Mouse (Mus musculus) forebrain, embryonic 16.5 days (tissue): Measurements from ENCODE around the gene Ttc28. TPM values are rescaled to one million over a fixed set of nuclear protein-coding genes. Genes with fewer than 3 reads are reported as not detected.

Source experiments
- ATAC-seq: fragments of 200-750 bp; cut with Nextera tagmentation; 2 replicates; pipeline ENCODE4 v1.8.0; 2017; ENCODE audit warnings: mild to moderate bottlenecking, moderate library complexity
- H3K27ac ChIP-seq: fragments of 300-500 bp; sonication (generic); 2 replicates; pipeline ENCODE4 v1.5.1; 2014; ENCODE audit warnings: low read length, control low read depth
- H3K27me3 ChIP-seq: fragments of 300-500 bp; sonication (generic); replicated peaks from 2 replicates; pipeline ENCODE4 v1.6.1; 2014; ENCODE audit warnings: low read length; ENCODE audit not compliant: control insufficient read depth, insufficient read depth
- H3K36me3 ChIP-seq: fragments of 300-500 bp; sonication (generic); 2 replicates; pipeline ENCODE4 v1.6.1; 2014; ENCODE audit not compliant: control insufficient read depth, insufficient read depth
- H3K4me1 ChIP-seq: fragments of 300-500 bp; sonication (generic); replicated peaks from 2 replicates; pipeline ENCODE4 v1.6.1; 2014; ENCODE audit warnings: low read length; ENCODE audit not compliant: control insufficient read depth, insufficient read depth
- H3K4me2 ChIP-seq: fragments of 300-500 bp; sonication (generic); 2 replicates; pipeline ENCODE4 v1.6.1; 2014; ENCODE audit warnings: mild to moderate bottlenecking, low read length, control low read depth
- H3K4me3 ChIP-seq: fragments of 300-500 bp; sonication (generic); replicated peaks from 2 replicates; pipeline ENCODE4 v1.5.1; 2014; ENCODE audit warnings: mild to moderate bottlenecking, low read length, control low read depth
- H3K9ac ChIP-seq: fragments of 300-500 bp; sonication (generic); replicated peaks from 2 replicates; pipeline ENCODE4 v1.6.1; 2014; ENCODE audit warnings: low read depth, low read length, control low read depth
- H3K9me3 ChIP-seq: fragments of 300-500 bp; sonication (generic); 2 replicates; pipeline ENCODE4 v1.6.1; 2016; ENCODE audit warnings: low read length; ENCODE audit not compliant: control insufficient read depth
- WGBS: fragments of 180-500 bp; shearing (Covaris S2); extraction: QIAGEN DNeasy Blood & Tissue Kit; methylation state at CpG from one replicate; pipeline ENCODE4 v1.1.7; 2014; 5-methylcytosine and 5-hydroxymethylcytosine counted together
- polyA plus RNA-seq: library from polyadenylated mRNA; unstranded; fragments of >200 nt; fragmentation: Nextera tagmentation; extraction: Ambion mirVana; gene quantifications from 2 replicates; pipeline ENCODE4 v1.2.1, GENCODE M21; 2015

Gene Ttc28
- polyA plus RNA-seq, 1 experiment from 2014 or later: 40.5 TPM

DNA sequence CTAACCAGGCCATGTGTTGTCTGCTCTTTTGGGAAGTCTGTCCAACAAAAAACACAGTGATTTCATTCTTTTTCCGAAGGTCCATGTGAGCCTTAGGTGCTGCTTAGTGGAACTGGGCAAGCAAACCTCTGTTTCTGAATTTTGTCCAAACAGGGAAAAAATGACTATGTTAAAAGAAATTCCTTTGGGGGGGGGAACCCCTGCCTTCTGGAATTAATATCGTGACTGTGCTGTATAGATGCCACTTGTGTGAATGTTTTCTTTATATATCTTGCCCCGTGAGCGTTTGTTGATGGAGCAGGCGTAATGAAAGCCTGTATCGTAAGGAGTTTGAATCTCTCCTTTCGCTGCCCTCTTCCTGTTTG lies 127.5 kb downstream of the Ttc28 start:
- WGBS: 60% methylated on average over 7 of the region's 7 CpGs
- peaks cover 45% of the 10 kb centered on the region for H3K4me1 ChIP-seq
- no peak overlapping the region for H3K9ac ChIP-seq
- H3K4me3 ChIP-seq: no peak overlapping the region
- no peak for ATAC-seq
- H3K36me3 ChIP-seq: no peaks in the 10 kb centered on the region
- H3K4me2 ChIP-seq: no peak overlapping the region
- H3K27me3 ChIP-seq: no peaks in the 10 kb centered on the region
- H3K27ac ChIP-seq: peak overlapping the region; percentile 88
- no peaks in the 10 kb centered on the region for H3K9me3 ChIP-seq

DNA sequence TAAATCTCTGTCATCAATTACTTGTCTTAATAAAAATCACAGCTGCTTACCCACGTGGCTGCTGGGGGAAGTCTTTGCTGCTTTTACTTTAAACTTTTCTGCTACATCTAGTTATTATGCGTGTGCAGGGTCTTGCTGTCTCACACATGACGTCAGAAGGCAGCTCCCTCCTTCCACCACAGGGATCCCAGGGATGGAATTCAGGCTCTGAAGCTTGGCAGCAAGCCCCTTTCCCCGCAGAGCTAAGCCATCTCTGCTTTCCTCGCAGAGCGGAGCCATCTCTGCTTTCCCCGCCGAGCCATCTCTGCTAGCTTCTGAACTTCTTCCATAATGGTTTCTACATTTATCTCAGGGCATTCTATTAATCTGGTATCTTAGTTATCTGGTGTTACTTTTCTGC lies 128.3 kb downstream of the Ttc28 start:
- Histone ChIP-seq H3K9me3 (no peaks in the 10 kb centered on the region), H3K4me2 (no peak overlapping the region), H3K27me3 (no peaks in the 10 kb centered on the region), H3K9ac (no peak overlapping the region), H3K27ac (peak overlapping the region; percentile 35), H3K4me3 (no peak overlapping the region), H3K36me3 (no peaks in the 10 kb centered on the region), H3K4me1 (peaks cover 52% of the 10 kb centered on the region)
- ATAC-seq: no peak
- WGBS: 30% methylated on average over 8 of the region's 8 CpGs

DNA sequence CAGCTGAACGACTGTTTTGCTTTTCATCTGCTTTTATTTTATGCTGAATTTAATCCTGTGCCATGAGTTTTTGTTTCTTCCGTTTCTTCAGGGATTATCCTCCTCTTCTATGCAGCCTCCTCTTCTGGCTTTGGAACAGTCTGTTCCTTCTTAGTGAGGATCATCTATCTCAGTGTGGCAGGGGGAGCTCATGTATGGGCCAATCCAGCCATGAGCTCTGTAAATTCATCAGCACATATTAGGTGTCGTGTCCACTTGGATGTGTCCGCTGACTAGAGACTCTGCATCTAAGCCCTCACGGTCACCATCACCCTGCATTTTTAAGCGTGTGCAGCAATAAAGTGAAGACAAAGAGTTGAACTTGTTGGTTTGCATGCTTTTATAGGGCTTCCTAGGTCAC lies 128.8 kb downstream of the Ttc28 start:
- no peak overlapping the region for H3K4me3 ChIP-seq
- ATAC-seq: no peak
- 79% methylated on average over 6 of the region's 6 CpGs for WGBS
- H3K27me3 ChIP-seq: no peaks in the 10 kb centered on the region
- H3K27ac ChIP-seq: no peak overlapping the region
- H3K9me3 ChIP-seq: no peaks in the 10 kb centered on the region
- no peak overlapping the region for H3K4me2 ChIP-seq
- no peak overlapping the region for H3K9ac ChIP-seq
- peaks cover 55% of the 10 kb centered on the region for H3K4me1 ChIP-seq
- no peaks in the 10 kb centered on the region for H3K36me3 ChIP-seq

DNA sequence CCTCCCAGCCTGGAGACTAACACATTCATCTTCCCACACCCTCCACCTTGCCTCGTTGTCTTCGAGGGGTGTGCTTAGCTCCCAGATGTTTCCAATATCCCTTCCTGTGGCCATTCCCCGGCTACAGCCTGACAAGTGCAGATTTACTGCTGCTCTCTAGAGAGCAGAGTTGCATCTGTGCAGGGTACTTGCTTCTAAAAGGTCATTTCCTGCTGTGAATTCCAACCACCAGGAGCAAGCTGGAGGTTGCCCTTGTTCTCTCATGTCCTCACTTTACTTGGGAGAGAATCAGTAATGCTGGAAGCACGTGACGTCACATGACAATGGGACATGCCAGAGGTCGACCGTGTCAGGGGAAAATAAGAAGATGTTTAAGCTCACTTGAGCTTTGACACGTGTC lies 131.7 kb downstream of the Ttc28 start:
- Histone ChIP-seq H3K4me3 (no peak overlapping the region), H3K4me1 (peaks cover 54% of the 10 kb centered on the region), H3K4me2 (no peak overlapping the region), H3K9me3 (no peaks in the 10 kb centered on the region), H3K27me3 (no peaks in the 10 kb centered on the region), H3K27ac (no peak overlapping the region), H3K9ac (no peak overlapping the region), H3K36me3 (no peaks in the 10 kb centered on the region)
- ATAC-seq: no peak
- WGBS: 70% methylated on average over 8 of the region's 8 CpGs

GRCm38 (mm10) chr5:111012064-111012463 lies 132.5 kb downstream of the Ttc28 start:
- Histone ChIP-seq H3K4me1 (peaks cover 46% of the 10 kb centered on the region), H3K4me2 (no peak overlapping the region), H3K27ac (no peak overlapping the region), H3K9me3 (no peaks in the 10 kb centered on the region), H3K9ac (no peak overlapping the region), H3K4me3 (no peak overlapping the region), H3K36me3 (no peaks in the 10 kb centered on the region), H3K27me3 (no peaks in the 10 kb centered on the region)
- ATAC-seq: no peak
- 79% methylated on average over 11 of the region's 11 CpGs for WGBS

GRCm38 (mm10) chr5:111012587-111012986 lies 133.0 kb downstream of the Ttc28 start:
- Histone ChIP-seq H3K27ac (no peak overlapping the region), H3K36me3 (no peaks in the 10 kb centered on the region), H3K9me3 (no peaks in the 10 kb centered on the region), H3K4me3 (no peak overlapping the region), H3K9ac (no peak overlapping the region), H3K4me2 (no peak overlapping the region), H3K27me3 (no peaks in the 10 kb centered on the region), H3K4me1 (peaks cover 45% of the 10 kb centered on the region)
- WGBS: 72% methylated on average over 7 of the region's 7 CpGs
- ATAC-seq: no peak

- no peak overlapping the region for H3K9ac ChIP-seq
- H3K27ac ChIP-seq: peak overlapping the region; percentile 59
- no peak overlapping the region for H3K4me2 ChIP-seq
- no peaks in the 10 kb centered on the region for H3K36me3 ChIP-seq
- ATAC-seq: peak; percentile 70
- H3K27me3 ChIP-seq: no peaks in the 10 kb centered on the region
- no peaks in the 10 kb centered on the region for H3K9me3 ChIP-seq
- no peak overlapping the region for H3K4me3 ChIP-seq
- 13% methylated on average over 4 of the region's 4 CpGs for WGBS
- peaks cover 51% of the 10 kb centered on the region for H3K4me1 ChIP-seq
These were observed 135.4 kb downstream of the Ttc28 start for GRCm38 (mm10) chr5:111014960-111015359.

DNA sequence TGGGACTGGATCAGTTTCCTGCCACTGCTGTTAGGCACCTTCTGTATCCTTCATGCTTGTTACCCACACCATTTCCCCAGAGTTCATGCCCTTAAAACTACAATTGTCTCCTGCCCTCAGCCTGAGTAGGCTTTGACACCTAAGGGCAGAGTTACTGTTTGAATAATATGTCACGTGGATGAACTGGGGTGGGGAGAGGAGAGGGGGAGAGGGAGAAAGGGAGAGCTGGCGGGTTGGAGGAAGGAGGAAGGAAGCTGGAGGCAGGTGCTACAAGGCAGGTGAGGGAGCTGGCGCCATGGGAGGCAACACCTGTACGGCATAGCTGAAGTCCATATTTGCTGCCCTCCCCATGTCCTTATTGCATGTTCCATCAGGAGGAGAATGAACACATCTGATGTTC lies 137.7 kb downstream of the Ttc28 start:
- Histone ChIP-seq H3K4me3 (no peak overlapping the region), H3K27me3 (no peaks in the 10 kb centered on the region), H3K4me2 (no peak overlapping the region), H3K9me3 (no peaks in the 10 kb centered on the region), H3K27ac (no peak overlapping the region), H3K9ac (no peak overlapping the region), H3K36me3 (no peaks in the 10 kb centered on the region), H3K4me1 (peaks cover 51% of the 10 kb centered on the region)
- WGBS: 72% methylated on average over 4 of the region's 4 CpGs
- ATAC-seq: no peak

DNA sequence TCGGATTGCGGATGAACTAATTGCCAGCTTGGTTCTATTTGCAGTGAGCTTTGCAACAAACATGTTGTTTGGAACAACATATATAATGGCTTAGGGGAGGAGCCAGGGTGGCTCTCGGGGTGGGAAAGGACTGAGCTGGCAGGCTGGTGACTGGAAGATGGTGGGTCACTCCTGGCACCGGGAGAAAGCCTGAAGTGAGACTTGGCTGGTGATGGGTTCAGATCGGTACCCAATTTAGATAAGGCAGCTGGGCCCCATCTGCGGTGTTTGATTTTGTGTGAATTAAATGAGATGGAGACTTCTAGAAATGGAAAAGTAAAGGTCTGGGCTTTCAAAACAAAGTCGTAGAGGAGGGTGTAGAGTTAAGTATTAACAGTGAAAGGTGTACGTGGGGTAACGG lies 142.7 kb downstream of the Ttc28 start:
- no peaks in the 10 kb centered on the region for H3K36me3 ChIP-seq
- H3K27me3 ChIP-seq: no peaks in the 10 kb centered on the region
- H3K4me2 ChIP-seq: peak overlapping the region; percentile 6; the same call in 1 of the 2 replicates
- WGBS: 57% methylated on average over 9 of the region's 9 CpGs
- no peaks in the 10 kb centered on the region for H3K9me3 ChIP-seq
- peaks cover 76% of the 10 kb centered on the region for H3K4me1 ChIP-seq
- H3K9ac ChIP-seq: no peak overlapping the region
- peak overlapping the region; percentile 81 for H3K27ac ChIP-seq
- peak; percentile 54 for ATAC-seq
- H3K4me3 ChIP-seq: no peak overlapping the region

DNA sequence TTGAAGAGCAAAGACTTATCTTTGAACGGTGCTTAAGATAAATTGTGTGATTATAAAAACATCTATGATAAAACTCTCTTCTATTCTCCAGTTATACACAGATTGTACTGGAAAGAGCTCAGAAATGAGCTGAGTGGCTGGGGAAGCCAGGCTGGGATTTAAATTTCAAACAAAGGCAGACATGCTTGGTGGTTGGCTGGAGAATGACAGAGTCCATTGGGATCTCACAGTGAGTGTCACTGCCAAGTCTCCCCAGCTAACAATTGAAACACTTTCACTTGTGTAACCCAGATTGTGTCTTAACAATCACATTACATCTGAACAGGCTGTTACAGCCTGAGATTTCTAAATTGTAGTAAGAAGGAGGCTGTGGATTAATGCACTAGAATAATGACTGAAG lies 143.3 kb downstream of the Ttc28 start:
- no peak overlapping the region for H3K4me3 ChIP-seq
- no peak overlapping the region; the same call in 1 of the 2 replicates for H3K9ac ChIP-seq
- H3K9me3 ChIP-seq: no peaks in the 10 kb centered on the region
- WGBS: 52% methylated on average over 1 of the region's 1 CpGs
- H3K27me3 ChIP-seq: no peaks in the 10 kb centered on the region
- no peak overlapping the region for H3K4me2 ChIP-seq
- peaks cover 80% of the 10 kb centered on the region for H3K4me1 ChIP-seq
- peak; percentile 34 for ATAC-seq
- H3K27ac ChIP-seq: peak overlapping the region; percentile 81
- H3K36me3 ChIP-seq: no peaks in the 10 kb centered on the region
